Mouse (Mus musculus): ENCODE measurements at regions not wholly inside any gene's neighbourhood (a gene's known extent, or its start where the extent isn't known, plus 50 kb on each side); places are given as distances from the start of the nearest gene placed in this dataset.

- Histone ChIP-seq H3K27me3 (no peaks in the 10 kb centered on the region), H3K27ac (replicated peaks) (no peak overlapping the region), H3K4me2 (no peak overlapping the region), H3K36me3 (no peaks in the 10 kb centered on the region), H3K9ac (no peak overlapping the region), H3K4me1 (replicated peaks) (no peaks in the 10 kb centered on the region), H3K9me3 (no peaks in the 10 kb centered on the region), H3K4me3 (no peak overlapping the region)
- WGBS, result 51% methylated on average over 5 of the region's 5 CpGs
- ATAC-seq (ENCODE audit: low FRiP score, low read depth), result no peak
Observed at GRCm38 (mm10) chr10:105933309-105933708, 92.1 kb upstream of the Mettl25 start.

DNA sequence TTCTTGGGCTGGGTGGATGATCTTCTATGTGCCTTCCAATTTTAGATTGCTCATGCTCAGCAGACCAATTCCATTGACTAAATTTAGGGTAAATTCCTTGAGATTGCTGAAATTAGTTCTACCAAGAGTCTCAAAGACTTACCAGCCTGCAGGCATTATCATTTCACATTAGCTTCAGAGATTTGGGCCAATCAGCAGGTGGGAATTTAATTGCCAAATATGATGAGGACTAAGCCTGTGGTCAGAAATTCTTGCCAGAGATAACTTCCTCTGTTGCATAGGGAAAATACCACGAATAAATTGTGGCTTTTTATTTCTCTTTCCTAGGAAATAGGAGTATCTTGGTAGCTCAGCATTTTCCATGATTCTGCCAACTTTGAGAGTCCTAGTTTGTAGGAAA lies 91.6 kb upstream of the Mettl25 start:
- Histone ChIP-seq H3K4me2 (no peak overlapping the region), H3K9me3 (no peaks in the 10 kb centered on the region), H3K4me3 (no peak overlapping the region), H3K9ac (no peak overlapping the region), H3K27ac (replicated peaks) (no peak overlapping the region), H3K36me3 (no peaks in the 10 kb centered on the region), H3K27me3 (no peaks in the 10 kb centered on the region), H3K4me1 (replicated peaks) (no peaks in the 10 kb centered on the region)
- 41% methylated on average over 1 of the region's 1 CpGs for WGBS
- no peak for ATAC-seq (ENCODE audit: low FRiP score, low read depth)

- no peak overlapping the region for H3K9ac ChIP-seq
- no peaks in the 10 kb centered on the region for H3K36me3 ChIP-seq
- H3K4me3 ChIP-seq, result no peak overlapping the region
- WGBS, result 68% methylated on average over 3 of the region's 3 CpGs
- ATAC-seq (ENCODE audit: low FRiP score, low read depth), result no peak
- H3K4me2 ChIP-seq, result no peak overlapping the region
- H3K9me3 ChIP-seq, result no peaks in the 10 kb centered on the region
- H3K4me1 ChIP-seq (replicated peaks), result 0 out of 2 replicates have a peak, but pooled peaks cover 5% of the 10 kb centered on the region
- H3K27me3 ChIP-seq, result no peaks in the 10 kb centered on the region
- no peak overlapping the region for H3K27ac ChIP-seq (replicated peaks)
Observed at GRCm38 (mm10) chr10:105927596-105927995, 86.4 kb upstream of the Mettl25 start.

GRCm38 (mm10) chr10:105926912-105927238 lies 85.7 kb upstream of the Mettl25 start:
- H3K4me3 ChIP-seq, result no peak overlapping the region
- H3K27ac ChIP-seq (replicated peaks), result no peak overlapping the region
- peak; percentile 71 for ATAC-seq (ENCODE audit: low FRiP score, low read depth)
- 0 out of 2 replicates have a peak, but pooled peaks cover 5% of the 10 kb centered on the region for H3K4me1 ChIP-seq (replicated peaks)
- no peak overlapping the region for H3K4me2 ChIP-seq
- no peaks in the 10 kb centered on the region for H3K27me3 ChIP-seq
- no peak overlapping the region for H3K9ac ChIP-seq
- WGBS, result 32% methylated on average over 4 of the region's 4 CpGs
- H3K9me3 ChIP-seq, result no peaks in the 10 kb centered on the region
- no peaks in the 10 kb centered on the region for H3K36me3 ChIP-seq

- no peaks in the 10 kb centered on the region for H3K36me3 ChIP-seq
- 64% methylated on average over 5 of the region's 5 CpGs for WGBS
- ATAC-seq (ENCODE audit: low FRiP score, low read depth), result peak; percentile 65; the same call in 1 of the 2 replicates
Observed at GRCm38 (mm10) chr10:105926229-105926911, 85.2 kb upstream of the Mettl25 start.

DNA sequence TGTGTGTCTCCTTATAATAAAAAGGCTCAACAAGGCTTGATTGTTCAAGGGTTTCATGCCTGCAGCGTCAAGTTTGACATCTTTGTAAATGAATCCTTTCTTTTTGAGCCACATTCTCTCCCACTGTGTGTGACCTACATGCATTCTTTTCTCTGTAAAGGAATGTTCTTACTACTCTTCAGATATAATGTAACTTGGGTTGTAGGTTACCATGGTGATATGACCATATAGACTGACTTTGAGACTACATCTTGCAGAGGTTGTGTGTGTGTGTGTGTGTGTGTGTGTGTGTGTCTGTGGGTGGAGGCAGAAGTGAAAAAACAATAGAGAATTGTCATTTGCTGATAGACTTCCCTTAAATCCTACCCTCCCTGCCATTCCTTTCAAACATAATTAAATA lies 58.5 kb upstream of the Mettl25 start:
- ATAC-seq (ENCODE audit: low FRiP score, low read depth), result no peak
- Histone ChIP-seq H3K9ac (no peak overlapping the region), H3K4me2 (no peak overlapping the region)

More at GRCm38 (mm10) chr10:105926229-105926911, 85.2 kb upstream of the Mettl25 start:
- Histone ChIP-seq H3K9ac (no peak overlapping the region), H3K4me3 (no peak overlapping the region), H3K4me2 (no peak overlapping the region), H3K9me3 (no peaks in the 10 kb centered on the region), H3K27ac (replicated peaks) (no peak overlapping the region), H3K27me3 (no peaks in the 10 kb centered on the region), H3K4me1 (replicated peaks) (0 out of 2 replicates have a peak, but pooled peaks cover 5% of the 10 kb centered on the region)

GRCm38 (mm10) chr10:105899225-105899624 lies 58.0 kb upstream of the Mettl25 start:
- H3K4me3 ChIP-seq, result no peak overlapping the region
- no peaks in the 10 kb centered on the region for H3K9me3 ChIP-seq
- no peak overlapping the region for H3K4me2 ChIP-seq
- H3K27ac ChIP-seq (replicated peaks), result no peak overlapping the region
- no peaks in the 10 kb centered on the region for H3K27me3 ChIP-seq
- no peak for ATAC-seq (ENCODE audit: low FRiP score, low read depth)
- no peaks in the 10 kb centered on the region for H3K36me3 ChIP-seq
- no peaks in the 10 kb centered on the region for H3K4me1 ChIP-seq (replicated peaks)
- WGBS, result 65% methylated on average over 4 of the region's 4 CpGs
- no peak overlapping the region for H3K9ac ChIP-seq

More for the DNA sequence above, 58.5 kb upstream of the Mettl25 start:
- no peaks in the 10 kb centered on the region for H3K27me3 ChIP-seq
- 24% methylated on average over 1 of the region's 1 CpGs for WGBS
- no peaks in the 10 kb centered on the region for H3K4me1 ChIP-seq (replicated peaks)
- H3K9me3 ChIP-seq, result no peaks in the 10 kb centered on the region
- no peaks in the 10 kb centered on the region for H3K36me3 ChIP-seq
- no peak overlapping the region for H3K27ac ChIP-seq (replicated peaks)
- H3K4me3 ChIP-seq, result no peak overlapping the region
